Mouse (Mus musculus): Measurements from ENCODE around the gene Klk11. TPM values are rescaled to one million over a fixed set of nuclear protein-coding genes. Genes with fewer than 3 reads are reported as not detected.

Klk11 gene
- polyA plus RNA-seq, 1 experiment: not detected

- TF ChIP-seq MAX (IDR thresholded peaks at IDR 0.05) (no peak), CTCF (IDR thresholded peaks at IDR 0.05; ENCODE audit: control insufficient read depth, insufficient read depth, insufficient read length) (no peak), CEBPB (IDR thresholded peaks at IDR 0.05; ENCODE audit: low read depth) (no peak), FOSL1 (IDR thresholded peaks at IDR 0.05; ENCODE audit: insufficient read depth, low read length, poor library complexity, severe bottlenecking) (no peak), MYOD1 (IDR thresholded peaks at IDR 0.05; ENCODE audit: control insufficient read depth, insufficient read length, low read depth) (no peak), MYOG (IDR thresholded peaks at IDR 0.05; ENCODE audit: control insufficient read depth, extremely low read depth, insufficient read length) (no peak), USF1 (IDR thresholded peaks at IDR 0.05; ENCODE audit: low read depth) (no peak)
- H3ac ChIP-seq (ENCODE audit: control insufficient read depth, insufficient read length, low read depth): no peak overlapping the region
- H3K4me3 ChIP-seq (ENCODE audit: insufficient read depth, poor library complexity, severe bottlenecking): no peak overlapping the region
- H3K79me3 ChIP-seq (ENCODE audit: low read depth): no peaks in the 10 kb centered on the region
- H3K79me2 ChIP-seq (ENCODE audit: control insufficient read depth, insufficient read depth): no peaks in the 10 kb centered on the region
- H3K36me3 ChIP-seq (ENCODE audit: control insufficient read depth, insufficient read depth): no peaks in the 10 kb centered on the region
- H3K27me3 ChIP-seq (ENCODE audit: control insufficient read depth, insufficient read depth, insufficient read length): peaks cover 20% of the 10 kb centered on the region
These were observed 40.8 kb downstream of the Klk11 start for GRCm38 (mm10) chr7:43815211-43815610.

GRCm38 (mm10) chr7:43816746-43817145 lies 42.3 kb downstream of the Klk11 start:
- peaks cover 12% of the 10 kb centered on the region for H3K27me3 ChIP-seq (ENCODE audit: control insufficient read depth, insufficient read depth, insufficient read length)
- H3K36me3 ChIP-seq (ENCODE audit: control insufficient read depth, insufficient read depth): no peaks in the 10 kb centered on the region
- H3K4me3 ChIP-seq (ENCODE audit: insufficient read depth, poor library complexity, severe bottlenecking): no peak overlapping the region
- no peak for TF ChIP-seq CEBPB (IDR thresholded peaks at IDR 0.05; ENCODE audit: low read depth)
- no peak for TF ChIP-seq MYOG (IDR thresholded peaks at IDR 0.05; ENCODE audit: control insufficient read depth, extremely low read depth, insufficient read length)
- no peak for TF ChIP-seq MYOD1 (IDR thresholded peaks at IDR 0.05; ENCODE audit: control insufficient read depth, insufficient read length, low read depth)
- no peak for TF ChIP-seq FOSL1 (IDR thresholded peaks at IDR 0.05; ENCODE audit: insufficient read depth, low read length, poor library complexity, severe bottlenecking)
- no peak for TF ChIP-seq MAX (IDR thresholded peaks at IDR 0.05)
- TF ChIP-seq USF1 (IDR thresholded peaks at IDR 0.05; ENCODE audit: low read depth): no peak
- TF ChIP-seq CTCF (IDR thresholded peaks at IDR 0.05; ENCODE audit: control insufficient read depth, insufficient read depth, insufficient read length): no peak
- no peaks in the 10 kb centered on the region for H3K79me2 ChIP-seq (ENCODE audit: control insufficient read depth, insufficient read depth)
- no peaks in the 10 kb centered on the region for H3K79me3 ChIP-seq (ENCODE audit: low read depth)
- H3ac ChIP-seq (ENCODE audit: control insufficient read depth, insufficient read length, low read depth): no peak overlapping the region

GRCm38 (mm10) chr7:43821581-43821980 lies 47.2 kb downstream of the Klk11 start:
- H3K79me3 ChIP-seq (ENCODE audit: low read depth): no peaks in the 10 kb centered on the region
- H3K27me3 ChIP-seq (ENCODE audit: control insufficient read depth, insufficient read depth, insufficient read length): peaks cover 14% of the 10 kb centered on the region
- no peak overlapping the region for H3K4me3 ChIP-seq (ENCODE audit: insufficient read depth, poor library complexity, severe bottlenecking)
- no peaks in the 10 kb centered on the region for H3K36me3 ChIP-seq (ENCODE audit: control insufficient read depth, insufficient read depth)
- no peak overlapping the region for H3ac ChIP-seq (ENCODE audit: control insufficient read depth, insufficient read length, low read depth)
- no peak for TF ChIP-seq MYOG (IDR thresholded peaks at IDR 0.05; ENCODE audit: control insufficient read depth, extremely low read depth, insufficient read length)
- TF ChIP-seq MYOD1 (IDR thresholded peaks at IDR 0.05; ENCODE audit: control insufficient read depth, insufficient read length, low read depth): no peak
- no peak for TF ChIP-seq CTCF (IDR thresholded peaks at IDR 0.05; ENCODE audit: control insufficient read depth, insufficient read depth, insufficient read length)
- no peak for TF ChIP-seq USF1 (IDR thresholded peaks at IDR 0.05; ENCODE audit: low read depth)
- TF ChIP-seq MAX (IDR thresholded peaks at IDR 0.05): no peak
- TF ChIP-seq CEBPB (IDR thresholded peaks at IDR 0.05; ENCODE audit: low read depth): no peak
- H3K79me2 ChIP-seq (ENCODE audit: control insufficient read depth, insufficient read depth): no peaks in the 10 kb centered on the region

GRCm38 (mm10) chr7:43824199-43824598 lies 49.8 kb downstream of the Klk11 start, which contains the start of gene Klk6:
Klk6 (plus strand) TSS chr7:43824499.
- TF ChIP-seq USF1 (IDR thresholded peaks at IDR 0.05; ENCODE audit: low read depth): no peak
- no peak for TF ChIP-seq MYOG (IDR thresholded peaks at IDR 0.05; ENCODE audit: control insufficient read depth, extremely low read depth, insufficient read length)
- TF ChIP-seq CTCF (IDR thresholded peaks at IDR 0.05; ENCODE audit: control insufficient read depth, insufficient read depth, insufficient read length): no peak
- TF ChIP-seq CEBPB (IDR thresholded peaks at IDR 0.05; ENCODE audit: low read depth): no peak
- no peak for TF ChIP-seq MYOD1 (IDR thresholded peaks at IDR 0.05; ENCODE audit: control insufficient read depth, insufficient read length, low read depth)
- no peak for TF ChIP-seq FOSL1 (IDR thresholded peaks at IDR 0.05; ENCODE audit: insufficient read depth, low read length, poor library complexity, severe bottlenecking)
- TF ChIP-seq MAX (IDR thresholded peaks at IDR 0.05): no peak
- H3K4me3 ChIP-seq (ENCODE audit: insufficient read depth, poor library complexity, severe bottlenecking): no peak within 1 kb of the TSS
- H3K79me3 ChIP-seq (ENCODE audit: low read depth): no peaks in the 10 kb centered on the region
- no peaks in the 10 kb centered on the region for H3K36me3 ChIP-seq (ENCODE audit: control insufficient read depth, insufficient read depth)
- peaks cover 23% of the 10 kb centered on the region for H3K27me3 ChIP-seq (ENCODE audit: control insufficient read depth, insufficient read depth, insufficient read length)
- H3ac ChIP-seq (ENCODE audit: control insufficient read depth, insufficient read length, low read depth): no peak within 1 kb of the TSS
- H3K79me2 ChIP-seq (ENCODE audit: control insufficient read depth, insufficient read depth): no peaks in the 10 kb centered on the region

GRCm38 (mm10) chr7:43826056-43826455 lies 51.7 kb downstream of the Klk11 start:
- no peaks in the 10 kb centered on the region for H3K79me3 ChIP-seq (ENCODE audit: low read depth)
- peaks cover 26% of the 10 kb centered on the region for H3K27me3 ChIP-seq (ENCODE audit: control insufficient read depth, insufficient read depth, insufficient read length)
- TF ChIP-seq MYOD1 (IDR thresholded peaks at IDR 0.05; ENCODE audit: control insufficient read depth, insufficient read length, low read depth): no peak
- no peak for TF ChIP-seq CTCF (IDR thresholded peaks at IDR 0.05; ENCODE audit: control insufficient read depth, insufficient read depth, insufficient read length)
- no peak for TF ChIP-seq FOSL1 (IDR thresholded peaks at IDR 0.05; ENCODE audit: insufficient read depth, low read length, poor library complexity, severe bottlenecking)
- no peak for TF ChIP-seq CEBPB (IDR thresholded peaks at IDR 0.05; ENCODE audit: low read depth)
- no peak for TF ChIP-seq USF1 (IDR thresholded peaks at IDR 0.05; ENCODE audit: low read depth)
- no peak for TF ChIP-seq MAX (IDR thresholded peaks at IDR 0.05)
- no peak for TF ChIP-seq MYOG (IDR thresholded peaks at IDR 0.05; ENCODE audit: control insufficient read depth, extremely low read depth, insufficient read length)
- no peak overlapping the region for H3K4me3 ChIP-seq (ENCODE audit: insufficient read depth, poor library complexity, severe bottlenecking)
- H3K36me3 ChIP-seq (ENCODE audit: control insufficient read depth, insufficient read depth): no peaks in the 10 kb centered on the region
- no peaks in the 10 kb centered on the region for H3K79me2 ChIP-seq (ENCODE audit: control insufficient read depth, insufficient read depth)
- H3ac ChIP-seq (ENCODE audit: control insufficient read depth, insufficient read length, low read depth): no peak overlapping the region

- H3K79me2 ChIP-seq (ENCODE audit: control insufficient read depth, insufficient read depth): no peaks in the 10 kb centered on the region
- no peak overlapping the region for H3ac ChIP-seq (ENCODE audit: control insufficient read depth, insufficient read length, low read depth)
- no peak overlapping the region for H3K4me3 ChIP-seq (ENCODE audit: insufficient read depth, poor library complexity, severe bottlenecking)
- no peaks in the 10 kb centered on the region for H3K79me3 ChIP-seq (ENCODE audit: low read depth)
- TF ChIP-seq CEBPB (IDR thresholded peaks at IDR 0.05; ENCODE audit: low read depth): no peak
- TF ChIP-seq MAX (IDR thresholded peaks at IDR 0.05): no peak
- H3K27me3 ChIP-seq (ENCODE audit: control insufficient read depth, insufficient read depth, insufficient read length): peaks cover 26% of the 10 kb centered on the region
- H3K36me3 ChIP-seq (ENCODE audit: control insufficient read depth, insufficient read depth): no peaks in the 10 kb centered on the region
These were observed 53.3 kb downstream of the Klk11 start for GRCm38 (mm10) chr7:43827706-43828105.

Other genes with a start within 250 kb of the Klk11 start
- gene Cd33, start 230.2 kb upstream of the Klk11 start, polyA plus RNA-seq (2012; fragmentation: generic; extraction: Trizol): under 0.01 TPM
- gene Zfp658, start 212.3 kb upstream of the Klk11 start, polyA plus RNA-seq (2012; fragmentation: generic; extraction: Trizol): 0.90 TPM
- gene Zfp719, start 195.0 kb upstream of the Klk11 start, polyA plus RNA-seq (2012; fragmentation: generic; extraction: Trizol): 2.1 TPM
- not detected for gene Zfp819, start 167.4 kb upstream of the Klk11 start, polyA plus RNA-seq (2012; fragmentation: generic; extraction: Trizol)
- gene Ceacam18, start 139.9 kb upstream of the Klk11 start, polyA plus RNA-seq (2012; fragmentation: generic; extraction: Trizol): not detected
- gene Siglece, start 114.4 kb upstream of the Klk11 start, polyA plus RNA-seq (2012; fragmentation: generic; extraction: Trizol): not detected
- 12.4 TPM for gene Ctu1, start 102.6 kb upstream of the Klk11 start, polyA plus RNA-seq (2012; fragmentation: generic; extraction: Trizol)
- gene Klk14, start 84.2 kb upstream of the Klk11 start, polyA plus RNA-seq (2012; fragmentation: generic; extraction: Trizol): not detected
- gene Klk13, start 62.0 kb upstream of the Klk11 start, polyA plus RNA-seq (2012; fragmentation: generic; extraction: Trizol): not detected
- gene Klk12, start 5.7 kb upstream of the Klk11 start, polyA plus RNA-seq (2012; fragmentation: generic; extraction: Trizol): not detected
- gene Klk10, start 6.4 kb downstream of the Klk11 start, polyA plus RNA-seq (2012; fragmentation: generic; extraction: Trizol): 2.1 TPM
- 0.16 TPM for gene Klk9, start 17.3 kb downstream of the Klk11 start, polyA plus RNA-seq (2012; fragmentation: generic; extraction: Trizol)
- 0.36 TPM for gene Klk8, start 23.0 kb downstream of the Klk11 start, polyA plus RNA-seq (2012; fragmentation: generic; extraction: Trizol)
- not detected for gene Klk7, start 36.7 kb downstream of the Klk11 start, polyA plus RNA-seq (2012; fragmentation: generic; extraction: Trizol)
- 1.1 TPM for gene Klk6, start 49.9 kb downstream of the Klk11 start, polyA plus RNA-seq (2012; fragmentation: generic; extraction: Trizol)
- gene Klk5, start 67.4 kb downstream of the Klk11 start, polyA plus RNA-seq (2012; fragmentation: generic; extraction: Trizol): not detected
- not detected for gene Klk4, start 106.6 kb downstream of the Klk11 start, polyA plus RNA-seq (2012; fragmentation: generic; extraction: Trizol)
- gene Klk15, start 159.1 kb downstream of the Klk11 start, polyA plus RNA-seq (2012; fragmentation: generic; extraction: Trizol): not detected
- gene Klk1b8, start 176.1 kb downstream of the Klk11 start, polyA plus RNA-seq (2012; fragmentation: generic; extraction: Trizol): not detected
- not detected for gene Klk1b1, start 192.1 kb downstream of the Klk11 start, polyA plus RNA-seq (2012; fragmentation: generic; extraction: Trizol)
- not detected for gene Klk1b9, start 201.5 kb downstream of the Klk11 start, polyA plus RNA-seq (2012; fragmentation: generic; extraction: Trizol)
- not detected for gene Klk1b11, start 221.3 kb downstream of the Klk11 start, polyA plus RNA-seq (2012; fragmentation: generic; extraction: Trizol)
- gene Klk1b26, start 237.6 kb downstream of the Klk11 start, polyA plus RNA-seq (2012; fragmentation: generic; extraction: Trizol): not detected

All from C2C12 (cell line).